Mouse (Mus musculus): ENCODE measurements around the gene Klf17. TPM values are rescaled to one million over a fixed set of nuclear protein-coding genes. Genes with fewer than 3 reads are reported as not detected.
A peak's percentile ranks its signal among the peaks of the same experiment; 100 is the strongest.
"Not testable (repeated sequence)": the region's sequence is repeated elsewhere in the genome, so short reads cannot be mapped to it uniquely, and the experiment has no call there.

Klf17 gene
- not detected for total RNA-seq (2021)

- no peak for DNase-seq (ENCODE audit: extremely low spot score in 1 of 2, low spot score in 1 of 2)
These were observed at the start of gene Klf17 for GRCm38 (mm10) chr4:117765416-117765815. Gene Klf17, minus strand, starts transcription at chr4:117765648.

GRCm38 (mm10) chr4:117814333-117814732 is 48.9 kb upstream of the Klf17 start:
- no peak for DNase-seq (ENCODE audit: extremely low spot score in 1 of 2, low spot score in 1 of 2)

GRCm38 (mm10) chr4:117813591-117814192 is 48.2 kb upstream of the Klf17 start:
- no peak for DNase-seq (ENCODE audit: extremely low spot score in 1 of 2, low spot score in 1 of 2)

GRCm38 (mm10) chr4:117810933-117811332 is 45.5 kb upstream of the Klf17 start:
- DNase-seq (ENCODE audit: extremely low spot score in 1 of 2, low spot score in 1 of 2): no peak

- no peak for DNase-seq (ENCODE audit: extremely low spot score in 1 of 2, low spot score in 1 of 2)
These were observed 41.5 kb upstream of the Klf17 start for GRCm38 (mm10) chr4:117806992-117807391.

- no peak for DNase-seq (ENCODE audit: extremely low spot score in 1 of 2, low spot score in 1 of 2)
These were observed 34.5 kb upstream of the Klf17 start for GRCm38 (mm10) chr4:117799904-117800303.

GRCm38 (mm10) chr4:117788308-117788707 is 22.9 kb upstream of the Klf17 start:
- no peak for DNase-seq (ENCODE audit: extremely low spot score in 1 of 2, low spot score in 1 of 2)

- no peak for DNase-seq (ENCODE audit: extremely low spot score in 1 of 2, low spot score in 1 of 2)
These were observed 21.5 kb upstream of the Klf17 start for GRCm38 (mm10) chr4:117786963-117787362.

- no peak for DNase-seq (ENCODE audit: extremely low spot score in 1 of 2, low spot score in 1 of 2)
These were observed 17.5 kb upstream of the Klf17 start for GRCm38 (mm10) chr4:117782908-117783307.

- no peak for DNase-seq (ENCODE audit: extremely low spot score in 1 of 2, low spot score in 1 of 2)
These were observed 7.5 kb upstream of the Klf17 start for GRCm38 (mm10) chr4:117772960-117773359.

GRCm38 (mm10) chr4:117770935-117771334 is 5.5 kb upstream of the Klf17 start:
- DNase-seq (ENCODE audit: extremely low spot score in 1 of 2, low spot score in 1 of 2): peak; percentile 47 to 90

- no peak for DNase-seq (ENCODE audit: extremely low spot score in 1 of 2, low spot score in 1 of 2)
These were observed 5.3 kb downstream of the Klf17 start for GRCm38 (mm10) chr4:117760151-117760550.

- DNase-seq (ENCODE audit: extremely low spot score in 1 of 2, low spot score in 1 of 2): not testable (repeated sequence)
These were observed 13.0 kb downstream of the Klf17 start for GRCm38 (mm10) chr4:117752469-117752868.

GRCm38 (mm10) chr4:117737559-117737958 is 27.9 kb downstream of the Klf17 start:
- peak in 1 of 2 experiments; percentile 2 for DNase-seq (ENCODE audit: extremely low spot score in 1 of 2, low spot score in 1 of 2)

GRCm38 (mm10) chr4:117731926-117732325 is 33.5 kb downstream of the Klf17 start:
- DNase-seq (ENCODE audit: extremely low spot score in 1 of 2, low spot score in 1 of 2): no peak

GRCm38 (mm10) chr4:117724112-117724511 is 41.3 kb downstream of the Klf17 start, which contains the start of gene Gm12845:
Gene Gm12845, plus strand, starts transcription at chr4:117724412.
- no peak for DNase-seq (ENCODE audit: extremely low spot score in 1 of 2, low spot score in 1 of 2)

- no peak for DNase-seq (ENCODE audit: extremely low spot score in 1 of 2, low spot score in 1 of 2)
These were observed 51.9 kb downstream of the Klf17 start for GRCm38 (mm10) chr4:117713303-117714098.

GRCm38 (mm10) chr4:117712314-117712713 is 53.1 kb downstream of the Klf17 start:
- no peak for DNase-seq (ENCODE audit: extremely low spot score in 1 of 2, low spot score in 1 of 2)

GRCm38 (mm10) chr4:117708780-117709550 is 56.5 kb downstream of the Klf17 start:
- DNase-seq (ENCODE audit: extremely low spot score in 1 of 2, low spot score in 1 of 2): no peak
